Mouse (Mus musculus): Measurements from ENCODE around the gene Hrk.

- TF ChIP-seq POLR2A (IDR thresholded peaks at IDR 0.05; ENCODE audit: control insufficient read depth, low read depth, low read length): no peak
- no peak for TF ChIP-seq CTCF (IDR thresholded peaks at IDR 0.05; ENCODE audit: control insufficient read depth, insufficient read depth, insufficient replicate concordance, low read depth, low read length)
Observed at GRCm38 (mm10) chr5:118217410-118217809, 53.0 kb downstream of the Hrk start.

All from testis, adult 2 months (tissue).